Mouse (Mus musculus) midbrain, embryonic 10.5 days (tissue): ENCODE results near the gene Gm21586. TPM values are rescaled to one million over a fixed set of nuclear protein-coding genes. Genes with fewer than 3 reads are reported as not detected.
"Not testable (repeated sequence)": the region's sequence is repeated elsewhere in the genome, so short reads cannot be mapped to it uniquely, and the experiment has no call there.

ENCODE experiments used
- DNase-seq: peaks from one replicate; pipeline ENCODE4 v3.0.0-alpha.2; 2017; ENCODE audit warnings: low spot score
- H3K27ac ChIP-seq: fragments of 300-500 bp; sonication (generic); replicated peaks from 2 replicates; pipeline ENCODE4 v1.5.1; 2016; ENCODE audit warnings: mild to moderate bottlenecking
- H3K27me3 ChIP-seq: fragments of 300-500 bp; sonication (generic); 2 replicates; pipeline ENCODE4 v1.6.1; 2016; ENCODE audit warnings: low read depth, mild to moderate bottlenecking; ENCODE audit not compliant: poor library complexity, severe bottlenecking
- H3K36me3 ChIP-seq: fragments of 300-500 bp; sonication (generic); 2 replicates; pipeline ENCODE4 v1.6.1; 2016; ENCODE audit warnings: mild to moderate bottlenecking, moderate library complexity
- H3K4me1 ChIP-seq: fragments of 300-500 bp; sonication (generic); 2 replicates; pipeline ENCODE4 v1.6.1; 2016
- H3K4me3 ChIP-seq: fragments of 300-500 bp; sonication (generic); 2 replicates; pipeline ENCODE4 v1.5.1; 2016; ENCODE audit warnings: mild to moderate bottlenecking, moderate library complexity
- H3K9me3 ChIP-seq: fragments of 300-500 bp; sonication (generic); replicated peaks from 2 replicates; pipeline ENCODE4 v1.6.1; 2016; ENCODE audit warnings: mild to moderate bottlenecking
- WGBS: fragments of 180-500 bp; shearing (Covaris S2); methylation state at CpG from one replicate; pipeline ENCODE4 v1.1.7; 2016; 5-methylcytosine and 5-hydroxymethylcytosine counted together
- polyA plus RNA-seq: library from polyadenylated mRNA; unstranded; fragments of >200 nt; fragmentation: Nextera tagmentation; extraction: Ambion mirVana; gene quantifications from 2 replicates; pipeline ENCODE4 v1.2.1, GENCODE M21; 2016

Gene Gm21586
- polyA plus RNA-seq = not detected in 2 replicates

DNA sequence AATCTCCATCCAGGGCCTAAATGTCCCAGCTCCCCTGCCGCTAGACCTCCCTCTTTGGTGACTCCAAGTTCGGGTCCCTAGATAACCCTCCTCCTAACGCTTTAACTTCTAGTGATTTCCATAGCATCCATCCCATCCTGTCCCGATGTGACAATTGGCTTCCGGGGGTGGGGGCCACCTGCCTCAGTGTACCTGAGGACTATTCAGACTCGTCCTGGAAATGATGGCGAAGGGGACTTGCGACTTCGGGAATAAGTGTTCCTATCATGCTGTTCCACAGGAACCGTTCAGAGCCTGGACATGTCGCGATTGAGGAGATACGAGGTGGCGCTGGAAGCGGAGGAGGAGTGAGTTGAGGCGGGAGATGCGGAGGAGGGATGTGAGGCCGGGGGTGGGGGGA, at the start of gene Gm21586:
Gene Gm21586, plus strand, starts transcription at position 301 of the 400 bp plus-strand sequence.
- not testable (repeated sequence) for DNase-seq, H3K4me3 ChIP-seq, H3K9me3 ChIP-seq, H3K4me1 ChIP-seq, H3K27ac ChIP-seq, H3K27me3 ChIP-seq, H3K36me3 ChIP-seq
- no CpG with 5 or more reads among the region's 18 CpGs for WGBS

DNA sequence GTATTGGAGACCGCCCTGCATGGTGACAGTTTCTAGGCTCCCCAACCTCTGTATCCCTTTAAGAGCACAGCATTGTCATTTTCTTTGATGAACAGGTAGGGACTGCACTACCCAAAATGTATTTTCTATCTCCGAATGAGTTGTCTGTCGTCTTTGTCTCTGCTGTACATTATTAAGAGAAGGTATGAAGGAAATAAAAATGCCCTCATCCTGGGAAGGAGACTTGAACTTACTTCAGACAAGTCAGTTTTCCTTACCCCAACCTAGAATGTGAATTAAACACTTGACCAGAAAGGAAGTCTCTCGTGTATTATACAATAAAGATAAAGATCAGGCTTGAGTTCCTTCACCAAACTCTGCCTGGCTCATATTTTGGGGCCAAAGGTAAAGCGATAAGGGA, 27.3 kb downstream of the Gm21586 start, which contains the start of gene Gm2163:
Gene Gm2163, plus strand, starts transcription at position 301 of the 400 bp plus-strand sequence.
- H3K4me1 ChIP-seq, H3K36me3 ChIP-seq, DNase-seq, H3K4me3 ChIP-seq, H3K27me3 ChIP-seq, H3K9me3 ChIP-seq, H3K27ac ChIP-seq: not testable (repeated sequence)
- no CpG with 5 or more reads among the region's 5 CpGs for WGBS

Other genes with a start within 250 kb of the Gm21586 start
- gene Gm10600, start 198.7 kb upstream of the Gm21586 start, polyA plus RNA-seq = not detected in 2 replicates
- not detected in 2 replicates for gene Ccl21b, start 183.6 kb upstream of the Gm21586 start, polyA plus RNA-seq
- not detected in 2 replicates for gene Gm21953, start 145.1 kb upstream of the Gm21586 start, polyA plus RNA-seq
- gene Fam205a3, start 121.0 kb upstream of the Gm21586 start, polyA plus RNA-seq = not detected in 2 replicates
- not detected in 2 replicates for gene Gm2163, start 27.4 kb downstream of the Gm21586 start, polyA plus RNA-seq
- not detected in 2 replicates for gene Fam205a2, start 88.8 kb downstream of the Gm21586 start, polyA plus RNA-seq
- not detected in 2 replicates for gene Gm10591, start 172.8 kb downstream of the Gm21586 start, polyA plus RNA-seq
- not detected in 2 replicates for gene Gm2564, start 190.3 kb downstream of the Gm21586 start, polyA plus RNA-seq
- not detected in 2 replicates for gene Ccl27b, start 215.9 kb downstream of the Gm21586 start, polyA plus RNA-seq
- not detected in 2 replicates for gene Il11ra2, start 222.5 kb downstream of the Gm21586 start, polyA plus RNA-seq